Mouse (Mus musculus) C2C12 (cell line): ENCODE measurements around the gene Tspo.

Experiments
- CEBPB ChIP-seq: IDR thresholded peaks from one replicate; pipeline ENCODE4 v1.6.1; 2011; ENCODE audit warnings: low read depth, mild to moderate bottlenecking, control low read depth, moderate library complexity
- CTCF ChIP-seq: IDR thresholded peaks from one replicate; pipeline ENCODE4 v1.5.1; 2011; ENCODE audit not compliant: control insufficient read depth, insufficient read depth, insufficient read length
- MAX ChIP-seq: IDR thresholded peaks from one replicate; pipeline ENCODE4 v1.6.1; 2011; ENCODE audit warnings: mild to moderate bottlenecking, control low read depth
- USF1 ChIP-seq: IDR thresholded peaks from one replicate; pipeline ENCODE4 v1.6.1; 2011; ENCODE audit warnings: low read depth, mild to moderate bottlenecking, control low read depth, moderate library complexity

DNA sequence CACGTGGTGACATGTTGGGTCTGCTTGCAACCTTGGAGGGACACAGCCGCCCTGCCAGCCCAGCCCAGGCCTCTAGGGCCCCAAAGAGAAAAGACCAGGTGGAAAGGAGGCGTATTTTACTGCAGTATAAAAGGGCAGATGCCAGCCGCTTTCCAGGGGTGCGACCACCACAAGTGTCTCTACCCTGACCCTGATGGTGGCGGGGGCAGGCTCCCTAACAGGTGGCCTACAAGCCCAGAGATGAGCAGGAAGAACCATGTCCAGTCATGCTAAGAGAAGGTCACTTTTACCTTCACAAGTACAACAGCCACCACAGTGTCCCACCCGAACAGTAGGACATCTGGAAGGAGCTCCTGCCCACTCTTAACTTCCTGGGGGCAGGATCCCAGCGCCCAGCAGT is 12.2 kb downstream of the Tspo start:
- TF ChIP-seq CTCF (no peak), MAX (no peak), CEBPB (no peak), USF1 (no peak)
